In genomic region chr5:108665066-108665465, GRCm38 (mm10) we compare ENCODE assay signal across 36 mouse cellular contexts. TPM values are rescaled to one million over a fixed set of nuclear protein-coding genes. Genes with fewer than 3 reads are reported as not detected.
"Had no signal": no experiment of that assay in that cellular context is flagged by ENCODE, and none has a peak within 500 bp of the region (broad histone marks: within the 10 kb centered on the region; RNA-seq: fewer than 3 reads in every experiment).

No protein-coding gene starts in this region.

- H3K36me3 ChIP-seq: heart, embryonic 10.5 days; heart, embryonic 12.5 days; heart, embryonic 13.5 days; heart, embryonic 15.5 days; hindbrain, embryonic 10.5 days; hindbrain, embryonic 12.5 days; hindbrain, embryonic 13.5 days; hindbrain, embryonic 15.5 days; intestine, embryonic 15.5 days; kidney, embryonic 15.5 days had no signal

- DNase-seq: heart, adult 2 months; heart, postnatal 10 days; heart, postnatal 14 days; heart, postnatal 36 days; heart, postnatal 4 days; kidney, adult 11 months; kidney, adult 18-20 months; kidney, adult 2 months; kidney, adult 8-10 months; kidney, adult 9 months; kidney, postnatal 10 days; kidney, postnatal 14 days; kidney, postnatal 36 days; kidney, postnatal 4 days; layer of hippocampus, adult 9-11 months had no signal

- H3K9me3 ChIP-seq: heart, embryonic 10.5 days; heart, embryonic 12.5 days; heart, embryonic 13.5 days; heart, embryonic 15.5 days; hindbrain, embryonic 10.5 days; hindbrain, embryonic 12.5 days; hindbrain, embryonic 13.5 days; hindbrain, embryonic 15.5 days; intestine, embryonic 15.5 days; kidney, embryonic 15.5 days had no signal

- H3K4me3 ChIP-seq: heart, adult 2 months; heart, embryonic 10.5 days; heart, embryonic 12.5 days; heart, embryonic 13.5 days; heart, embryonic 15.5 days; hindbrain, embryonic 10.5 days; hindbrain, embryonic 12.5 days; hindbrain, embryonic 13.5 days; hindbrain, embryonic 15.5 days; intestine, embryonic 15.5 days; kidney, embryonic 15.5 days; layer of hippocampus, adult 2 months had no signal

- H3K4me2 ChIP-seq: heart, embryonic 11.5 days; heart, embryonic 12.5 days; heart, embryonic 13.5 days; heart, embryonic 15.5 days; hindbrain, embryonic 12.5 days; hindbrain, embryonic 13.5 days; hindbrain, embryonic 14.5 days; hindbrain, embryonic 15.5 days; intestine, embryonic 15.5 days; kidney, embryonic 15.5 days had no signal

- H3K9ac ChIP-seq: heart, embryonic 12.5 days; heart, embryonic 13.5 days; heart, embryonic 15.5 days; hindbrain, embryonic 13.5 days; hindbrain, embryonic 14.5 days; hindbrain, embryonic 15.5 days; intestine, embryonic 15.5 days; kidney, embryonic 15.5 days had no signal

- H3K27me3 ChIP-seq: hindbrain, embryonic 12.5 days; hindbrain, embryonic 15.5 days; intestine, embryonic 15.5 days had no signal

- H3K27ac ChIP-seq: heart, adult 2 months; heart, embryonic 10.5 days; heart, embryonic 13.5 days; heart, embryonic 15.5 days; hindbrain, embryonic 10.5 days; hindbrain, embryonic 12.5 days; hindbrain, embryonic 13.5 days; hindbrain, embryonic 14.5 days; hindbrain, embryonic 15.5 days; hindbrain, postnatal 0 days; intestine, embryonic 15.5 days; kidney, embryonic 15.5 days; kidney, postnatal 0 days; layer of hippocampus, adult 2 months had no signal

- ATAC-seq: hindbrain, embryonic 16.5 days; hindbrain, postnatal 0 days; inflammation-experienced regulatory T-cells, adult 6 months; intestine, embryonic 15.5 days; intestine, embryonic 16.5 days; intestine, postnatal 0 days had no signal

RNA-seq across cellular contexts. Expression of gene Slc26a1, which starts 10.3 kb away (rescaled TPM):
- total RNA-seq: heart, adult 2 months; heart, postnatal 14 days; heart, postnatal 25 days; heart, postnatal 36 days had no signal
- polyA plus RNA-seq: large intestine, adult 2 months had no signal
